ENCODE assay signal across 20 mouse cellular contexts in the genomic region with DNA sequence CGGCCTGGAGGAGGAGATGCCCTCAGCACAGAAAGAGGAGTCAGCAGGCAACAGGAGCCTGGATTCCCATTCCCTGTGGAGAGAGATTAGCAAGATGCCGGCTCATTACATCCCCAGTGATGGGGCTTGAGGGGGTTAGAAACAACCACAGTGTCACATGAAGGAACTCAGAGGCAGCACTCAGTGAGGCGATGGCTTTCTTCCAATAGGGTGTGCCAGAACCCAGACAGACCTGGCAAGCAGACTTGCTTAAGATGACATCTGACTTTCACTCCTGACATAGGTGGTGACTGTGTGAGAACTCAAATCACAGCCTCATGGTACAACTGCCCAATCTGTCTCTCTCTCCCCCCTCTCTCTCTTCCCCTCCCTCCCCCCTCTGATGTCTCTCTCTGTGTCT. TPM values are rescaled to one million over a fixed set of nuclear protein-coding genes. Genes with fewer than 3 reads are reported as not detected.
DNase-seq lines count a peak whose midpoint lies in the region; ATAC-seq lines count a peak whose summit lies in the region.
"Had no signal": no experiment of that assay in that cellular context is flagged by ENCODE, and none has a peak within 500 bp of the region (broad histone marks: within the 10 kb centered on the region; RNA-seq: fewer than 3 reads in every experiment).

No protein-coding gene starts in this region.

- WGBS in forebrain, embryonic 13.5 days = 42% methylated on average over 3 of the region's 3 CpGs
- WGBS in forebrain, embryonic 11.5 days = 39% methylated on average over 3 of the region's 3 CpGs
- 32% methylated on average over 3 of the region's 3 CpGs for WGBS in heart, embryonic 10.5 days

- DNase-seq in forebrain, embryonic 11.5 days (ENCODE audit: low spot score) = no peak
- peak; percentile 10 for DNase-seq in heart, postnatal 4 days
- no peak for DNase-seq in heart, embryonic 10.5 days (ENCODE audit: low spot score)
- peak; percentile 24 for DNase-seq in retina, postnatal 1 day
- DNase-seq in retina, embryonic 14.5 days (ENCODE audit: low spot score) = no peak
- no peak for DNase-seq in thymus, adult 18-20 months
- DNase-seq in frontal cortex, postnatal 10 days (ENCODE audit: low spot score in 2 of 2) = no peak
- DNase-seq: adrenal gland, postnatal 25 days; cerebellum, adult 11-12 months; gastrocnemius, postnatal 36 days; kidney, adult 11 months; kidney, postnatal 10 days; liver; lung, adult 18-20 months; right cerebral cortex, postnatal 4 days had no signal

- H3K9me3 ChIP-seq in forebrain, embryonic 13.5 days (replicated peaks) = 0 out of 2 replicates have a peak, but pooled peaks cover 4% of the 10 kb centered on the region
- no peaks in the 10 kb centered on the region for H3K9me3 ChIP-seq in forebrain, embryonic 11.5 days (ENCODE audit: control insufficient read depth, low read length)
- H3K9me3 ChIP-seq in heart, embryonic 10.5 days = no peaks in the 10 kb centered on the region

- no peak overlapping the region for H3K27ac ChIP-seq in forebrain, embryonic 13.5 days
- H3K27ac ChIP-seq in forebrain, embryonic 11.5 days (ENCODE audit: low read depth, low read length) = no peak overlapping the region
- no peak overlapping the region for H3K27ac ChIP-seq in heart, embryonic 10.5 days
- H3K27ac ChIP-seq: layer of hippocampus, adult 2 months had no signal

- H3K27me3 ChIP-seq in forebrain, embryonic 13.5 days = no peaks in the 10 kb centered on the region
- H3K27me3 ChIP-seq in forebrain, embryonic 11.5 days (ENCODE audit: control insufficient read depth, insufficient read depth, low read length) = no peaks in the 10 kb centered on the region
- H3K27me3 ChIP-seq in heart, embryonic 10.5 days (ENCODE audit: insufficient read depth, poor library complexity, severe bottlenecking) = no peaks in the 10 kb centered on the region; the same call in 1 of the 2 replicates
- H3K27me3 ChIP-seq: Patski had no signal

- ATAC-seq in forebrain, embryonic 13.5 days = peak; percentile 59
- no peak for ATAC-seq in forebrain, embryonic 11.5 days (replicated peaks; ENCODE audit: low FRiP score)
- ATAC-seq: hindbrain, embryonic 16.5 days; Patski had no signal

- no peak overlapping the region for H3K4me2 ChIP-seq in forebrain, embryonic 13.5 days
- no peak overlapping the region for H3K4me2 ChIP-seq in forebrain, embryonic 11.5 days (ENCODE audit: low read depth, low read length, severe bottlenecking)

- H3K4me3 ChIP-seq in forebrain, embryonic 13.5 days = no peak overlapping the region
- H3K4me3 ChIP-seq in forebrain, embryonic 11.5 days (ENCODE audit: low read depth, low read length) = no peak overlapping the region
- no peak overlapping the region for H3K4me3 ChIP-seq in heart, embryonic 10.5 days
- H3K4me3 ChIP-seq: erythroblast, embryonic 14.5 days; layer of hippocampus, adult 2 months had no signal

- H3K36me3 ChIP-seq in forebrain, embryonic 13.5 days (ENCODE audit: poor library complexity, severe bottlenecking) = no peaks in the 10 kb centered on the region
- H3K36me3 ChIP-seq in forebrain, embryonic 11.5 days (ENCODE audit: control insufficient read depth, insufficient read depth, low read length) = no peaks in the 10 kb centered on the region
- no peaks in the 10 kb centered on the region for H3K36me3 ChIP-seq in heart, embryonic 10.5 days

- H3K9ac ChIP-seq in forebrain, embryonic 13.5 days = no peak overlapping the region
- no peak overlapping the region for H3K9ac ChIP-seq in forebrain, embryonic 11.5 days (ENCODE audit: low read length)

- H3K4me1 ChIP-seq in forebrain, embryonic 13.5 days = peaks cover 16% of the 10 kb centered on the region
- peaks cover 7% of the 10 kb centered on the region for H3K4me1 ChIP-seq in forebrain, embryonic 11.5 days (replicated peaks; ENCODE audit: control insufficient read depth, insufficient read depth, low read length)
- no peaks in the 10 kb centered on the region for H3K4me1 ChIP-seq in heart, embryonic 10.5 days

RNA-seq across cellular contexts. Expression of a gene that starts 50.1 kb away (rescaled TPM):
- polyA plus RNA-seq in forebrain, embryonic 13.5 days (2015; fragmentation: Nextera tagmentation; extraction: Ambion mirVana) = 5.1 and 6.7 TPM in 2 replicates
- 5.0 and 5.3 TPM in 2 replicates for polyA plus RNA-seq in forebrain, embryonic 11.5 days (2014; fragmentation: Nextera tagmentation; extraction: Ambion mirVana)
- 10 to 100 TPM; 24.9 to 25.6 TPM for total RNA-seq in heart, postnatal 4 days (2021)
- polyA plus RNA-seq in heart, embryonic 10.5 days (2016; fragmentation: Nextera tagmentation; extraction: Ambion mirVana) = 3.2 and 5.1 TPM in 2 replicates

Comparison
In these comparisons a context has a peak if more than half of its experiments do, and no peak if none do; other contexts are left out.
1. DNase-seq: peak in heart, postnatal 4 days (single experiment) and retina, postnatal 1 day (single experiment); none in forebrain, embryonic 11.5 days (single experiment), heart, embryonic 10.5 days (single experiment), retina, embryonic 14.5 days (single experiment), thymus, adult 18-20 months (0 of 2) and frontal cortex, postnatal 10 days (0 of 2).